Mouse (Mus musculus): ENCODE results near the gene Fosb. TPM values are rescaled to one million over a fixed set of nuclear protein-coding genes. Genes with fewer than 3 reads are reported as not detected.
A peak's percentile ranks its signal among the peaks of the same experiment; 100 is the strongest.

Fosb gene
- total and polyA plus RNA-seq, 2 experiments: 0.06 to 0.09 TPM

DNA sequence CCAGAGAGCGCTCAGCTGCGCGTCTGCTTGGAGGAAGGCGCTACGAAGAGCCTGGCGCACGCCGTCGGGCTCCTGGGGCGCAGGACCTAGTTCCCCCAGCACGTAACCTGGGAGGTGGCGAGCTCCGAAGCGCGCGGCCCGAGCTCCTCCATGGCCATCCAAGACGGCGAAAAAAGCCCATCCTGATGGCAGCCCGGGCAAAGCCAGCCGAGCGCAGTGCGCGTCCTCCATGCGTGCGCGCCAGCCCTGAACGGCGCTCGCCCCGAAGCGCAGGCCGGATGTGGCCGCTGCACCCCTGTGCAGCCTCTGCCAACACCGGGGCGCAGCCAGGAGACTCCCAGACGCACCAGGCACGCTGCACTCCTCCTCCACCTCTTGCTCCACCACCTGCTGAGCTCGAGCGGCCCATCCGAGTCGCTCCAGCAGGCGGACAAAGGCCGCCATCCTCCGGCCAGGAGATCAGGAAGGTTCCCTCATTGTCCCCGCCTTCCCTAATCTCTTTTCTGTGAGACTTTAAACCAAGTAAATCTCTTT lies 30.2 kb downstream of the Fosb start, which contains the start of gene Ppm1n:
TSS of gene Ppm1n (minus strand) at position 484 of the 534 bp plus-strand sequence.
- Histone ChIP-seq H3K27ac (replicated peaks; ENCODE audit: insufficient read depth, low read depth, low read length) (no peak within 1 kb of the TSS), H3K36me3 (ENCODE audit: control insufficient read depth, insufficient read depth, low read length) (no peaks in the 10 kb centered on the region), H3K27me3 (ENCODE audit: control insufficient read depth, insufficient read depth, low read length) (peaks cover 8% of the 10 kb centered on the region), H3K4me1 (ENCODE audit: control insufficient read depth, insufficient read depth, low read length) (no peaks in the 10 kb centered on the region), H3K79me2 (ENCODE audit: control insufficient read depth, insufficient read depth, low read length) (no peaks in the 10 kb centered on the region), H3K4me3 (ENCODE audit: insufficient read depth, low read depth, low read length) (peak within 1 kb of the TSS; percentile 17; the same call in 1 of the 2 replicates), H3K9ac (ENCODE audit: low read depth, low read length) (no peak within 1 kb of the TSS)
- DNase-seq (ENCODE audit: extremely low read depth, low read depth, low spot score): no peak
- whole genome bisulfite sequencing: 3% methylated on average over 46 of the region's 46 CpGs
- TF ChIP-seq CTCF (IDR thresholded peaks at IDR 0.05; ENCODE audit: low read depth, low read length): no peak
- no peak for TF ChIP-seq POLR2A (IDR thresholded peaks at IDR 0.05; ENCODE audit: extremely low read depth, insufficient read depth, low read length)

DNA sequence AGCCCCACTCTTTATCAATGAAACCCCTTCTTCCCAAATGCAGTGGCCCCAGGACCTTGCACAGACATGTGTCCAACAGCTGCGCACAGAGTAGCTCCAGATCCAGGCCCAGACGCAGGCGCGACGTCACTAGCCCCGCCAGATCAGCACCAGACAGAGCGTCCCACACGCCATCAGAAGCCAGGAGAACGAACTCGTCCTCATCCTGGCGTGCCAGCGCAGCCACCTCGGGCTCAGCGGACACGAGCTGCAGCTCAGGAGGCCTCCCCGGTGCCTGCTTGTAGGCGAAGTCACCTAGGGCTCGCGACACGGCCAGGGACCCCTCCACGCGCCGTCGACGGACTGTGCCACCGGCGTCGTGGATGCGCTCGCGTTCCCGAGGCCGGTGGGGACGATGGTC lies 30.8 kb downstream of the Fosb start:
- WGBS: 6% methylated on average over 34 of the region's 34 CpGs
- no peak for DNase-seq (ENCODE audit: extremely low read depth, low read depth, low spot score)
- Histone ChIP-seq H3K36me3 (ENCODE audit: control insufficient read depth, insufficient read depth, low read length) (no peaks in the 10 kb centered on the region), H3K27ac (replicated peaks; ENCODE audit: insufficient read depth, low read depth, low read length) (no peak overlapping the region), H3K4me3 (ENCODE audit: insufficient read depth, low read depth, low read length) (peak overlapping the region; percentile 17; the same call in 1 of the 2 replicates), H3K27me3 (ENCODE audit: control insufficient read depth, insufficient read depth, low read length) (peaks cover 8% of the 10 kb centered on the region), H3K4me1 (ENCODE audit: control insufficient read depth, insufficient read depth, low read length) (no peaks in the 10 kb centered on the region), H3K9ac (ENCODE audit: low read depth, low read length) (no peak overlapping the region), H3K79me2 (ENCODE audit: control insufficient read depth, insufficient read depth, low read length) (no peaks in the 10 kb centered on the region)
- TF ChIP-seq CTCF (IDR thresholded peaks at IDR 0.05; ENCODE audit: low read depth, low read length): no peak
- no peak for TF ChIP-seq POLR2A (IDR thresholded peaks at IDR 0.05; ENCODE audit: extremely low read depth, insufficient read depth, low read length)

DNA sequence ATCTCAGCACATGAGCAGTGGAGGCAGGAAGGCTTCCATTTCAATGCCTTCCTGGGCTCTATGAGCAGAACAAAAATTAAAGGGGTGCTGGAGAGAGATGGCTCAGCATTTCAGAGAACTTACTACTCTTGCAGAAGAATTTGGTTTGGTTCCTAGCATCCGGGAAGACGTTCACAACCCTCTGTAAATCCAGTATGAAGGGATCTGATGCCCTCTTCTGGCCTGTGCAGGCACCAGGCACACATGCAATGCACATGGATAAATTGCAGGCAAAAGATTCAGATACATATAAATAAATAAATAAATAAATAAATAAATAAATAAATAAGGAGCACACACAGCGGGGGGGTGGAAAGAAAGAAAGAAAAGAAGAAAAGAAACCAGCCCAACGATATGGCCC lies 33.6 kb downstream of the Fosb start:
- 56% methylated on average over 4 of the region's 4 CpGs for WGBS
- H3K36me3 ChIP-seq (ENCODE audit: control insufficient read depth, insufficient read depth, low read length): no peaks in the 10 kb centered on the region
- no peak overlapping the region for H3K4me3 ChIP-seq (ENCODE audit: insufficient read depth, low read depth, low read length)
- no peak overlapping the region for H3K9ac ChIP-seq (ENCODE audit: low read depth, low read length)
- peaks cover 8% of the 10 kb centered on the region for H3K27me3 ChIP-seq (ENCODE audit: control insufficient read depth, insufficient read depth, low read length)
- peaks cover 2% of the 10 kb centered on the region; the same call in 1 of the 2 replicates for H3K79me2 ChIP-seq (ENCODE audit: control insufficient read depth, insufficient read depth, low read length)
- TF ChIP-seq POLR2A (IDR thresholded peaks at IDR 0.05; ENCODE audit: extremely low read depth, insufficient read depth, low read length): no peak
- TF ChIP-seq CTCF (IDR thresholded peaks at IDR 0.05; ENCODE audit: low read depth, low read length): peak; percentile 69
- H3K27ac ChIP-seq (replicated peaks; ENCODE audit: insufficient read depth, low read depth, low read length): no peak overlapping the region
- DNase-seq (ENCODE audit: extremely low read depth, low read depth, low spot score): no peak
- H3K4me1 ChIP-seq (ENCODE audit: control insufficient read depth, insufficient read depth, low read length): no peaks in the 10 kb centered on the region; the same call in 1 of the 2 replicates

DNA sequence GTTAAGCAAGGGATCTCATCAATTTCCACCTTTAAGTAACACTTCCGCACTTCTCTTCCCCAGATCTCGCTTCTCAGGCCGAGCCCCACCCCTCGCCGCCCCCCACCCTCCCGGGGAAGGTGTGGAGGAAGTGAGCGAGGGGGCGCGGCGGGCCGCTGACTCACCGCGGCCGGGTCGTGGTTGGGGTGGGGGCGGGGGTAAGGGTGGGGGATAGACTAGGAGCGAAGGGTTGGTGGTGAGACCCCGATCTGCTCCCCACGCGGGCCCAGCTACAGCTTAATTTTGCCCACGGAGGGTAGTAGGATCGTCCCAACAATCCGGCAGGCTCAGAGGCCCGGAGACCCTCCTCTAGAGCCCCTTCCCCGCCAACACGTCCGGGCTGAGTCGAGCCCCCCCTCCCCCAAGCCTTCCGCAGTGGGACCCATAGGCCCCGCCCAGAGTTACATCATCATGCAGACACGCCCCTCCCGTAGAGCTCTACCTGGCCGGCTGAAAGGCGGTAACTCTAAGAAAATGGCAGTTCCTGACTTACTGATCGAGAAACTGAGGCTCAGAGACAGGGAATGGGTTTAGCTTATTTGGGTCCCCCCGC lies 37.6 kb downstream of the Fosb start:
- no peaks in the 10 kb centered on the region for H3K36me3 ChIP-seq (ENCODE audit: control insufficient read depth, insufficient read depth, low read length)
- H3K27me3 ChIP-seq (ENCODE audit: control insufficient read depth, insufficient read depth, low read length): no peaks in the 10 kb centered on the region
- peak; percentile 69 for DNase-seq (ENCODE audit: extremely low read depth, low read depth, low spot score)
- 1% methylated on average over 36 of the region's 36 CpGs for WGBS
- H3K9ac ChIP-seq (ENCODE audit: low read depth, low read length): peak overlapping the region; percentile 86
- TF ChIP-seq CTCF (IDR thresholded peaks at IDR 0.05; ENCODE audit: low read depth, low read length): no peak
- TF ChIP-seq POLR2A (IDR thresholded peaks at IDR 0.05; ENCODE audit: extremely low read depth, insufficient read depth, low read length): 0 out of 2 replicates have a peak, but pooled peaks have one; percentile 39
- H3K4me1 ChIP-seq (ENCODE audit: control insufficient read depth, insufficient read depth, low read length): peaks cover 2% of the 10 kb centered on the region; the same call in 1 of the 2 replicates
- peaks cover 14% of the 10 kb centered on the region for H3K79me2 ChIP-seq (ENCODE audit: control insufficient read depth, insufficient read depth, low read length)
- peak overlapping the region; percentile 91 for H3K27ac ChIP-seq (replicated peaks; ENCODE audit: insufficient read depth, low read depth, low read length)
- peak overlapping the region; percentile 96 for H3K4me3 ChIP-seq (ENCODE audit: insufficient read depth, low read depth, low read length)

DNA sequence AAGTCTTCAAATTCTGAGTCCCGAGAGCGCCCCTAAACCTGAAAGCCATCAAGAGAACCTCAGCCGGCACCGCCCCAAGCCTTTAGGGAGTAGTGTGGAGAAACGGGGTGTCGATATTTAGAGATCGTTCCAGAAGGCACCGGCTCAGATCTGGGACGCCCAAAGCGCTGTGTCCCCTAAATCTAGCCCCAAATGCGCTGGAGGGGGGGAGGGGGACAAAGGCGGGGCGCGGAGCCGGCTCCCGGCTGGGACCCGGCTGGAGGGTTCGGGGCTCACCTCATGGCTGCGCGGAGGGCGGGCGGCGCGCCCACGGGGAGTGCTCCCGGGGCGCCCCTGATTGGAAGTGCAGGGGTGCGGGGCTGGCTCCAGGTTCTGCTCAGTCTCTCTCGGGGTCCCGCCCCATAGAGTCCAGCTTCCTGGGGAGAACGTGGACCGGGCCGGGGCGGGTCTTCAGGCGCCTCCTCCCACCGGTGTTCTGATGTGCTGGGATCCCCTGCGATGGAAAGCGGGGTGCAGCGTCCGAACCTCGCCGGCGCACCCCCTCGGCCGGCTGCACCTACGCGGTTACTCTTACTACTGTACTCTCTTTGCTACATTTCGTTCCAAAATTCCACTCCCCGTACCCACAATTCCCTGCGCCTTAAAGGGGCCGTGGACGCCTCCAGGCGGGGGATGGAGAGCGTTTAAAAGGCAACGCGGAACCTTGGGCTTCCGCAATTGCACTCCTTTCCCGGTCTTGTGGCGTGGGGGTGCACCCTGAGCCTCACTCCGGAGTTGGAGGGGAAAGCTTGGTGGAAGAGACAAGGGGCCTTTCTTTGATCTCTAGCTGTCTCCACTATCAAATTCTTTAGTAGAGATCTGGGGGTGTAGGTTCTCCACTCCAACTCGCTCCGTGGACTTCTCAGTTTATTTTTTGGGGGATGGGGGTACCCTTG lies 38.3 kb downstream of the Fosb start, which contains the start of gene Vasp:
TSS of gene Vasp (minus strand) at position 580 of the 935 bp plus-strand sequence.
- WGBS: under 1% methylated on average over 58 of the region's 62 CpGs
- TF ChIP-seq CTCF (IDR thresholded peaks at IDR 0.05; ENCODE audit: low read depth, low read length): no peak
- TF ChIP-seq POLR2A (IDR thresholded peaks at IDR 0.05; ENCODE audit: extremely low read depth, insufficient read depth, low read length): peak; percentile 73; the same call in 1 of the 2 replicates
- peak within 1 kb of the TSS; percentile 86 for H3K9ac ChIP-seq (ENCODE audit: low read depth, low read length)
- H3K27ac ChIP-seq (replicated peaks; ENCODE audit: insufficient read depth, low read depth, low read length): peak within 1 kb of the TSS; percentile 91
- H3K36me3 ChIP-seq (ENCODE audit: control insufficient read depth, insufficient read depth, low read length): no peaks in the 10 kb centered on the region
- peaks cover 3% of the 10 kb centered on the region; the same call in 1 of the 2 replicates for H3K4me1 ChIP-seq (ENCODE audit: control insufficient read depth, insufficient read depth, low read length)
- peaks cover 19% of the 10 kb centered on the region for H3K79me2 ChIP-seq (ENCODE audit: control insufficient read depth, insufficient read depth, low read length)
- H3K27me3 ChIP-seq (ENCODE audit: control insufficient read depth, insufficient read depth, low read length): no peaks in the 10 kb centered on the region
- peak within 1 kb of the TSS; percentile 96 for H3K4me3 ChIP-seq (ENCODE audit: insufficient read depth, low read depth, low read length)
- peak; percentile 80 for DNase-seq (ENCODE audit: extremely low read depth, low read depth, low spot score)

All from liver, adult 2 months (tissue).